Mouse (Mus musculus) cerebellum, postnatal 36 days (tissue): ENCODE data around the gene Rps6ka1.

ENCODE experiments used
- DNase-seq, 2 experiments: peaks; one replicate each; pipeline ENCODE4 v3.0.0; 2021 to 2022; ENCODE audit warnings: mixed read lengths in 2 of 2

Rps6ka1 gene

GRCm38 (mm10) chr4:133897431-133897891 lies 9.9 kb upstream of the Rps6ka1 start:
- DNase-seq = peak; percentile 63 to 74

GRCm38 (mm10) chr4:133896984-133897383 lies 9.4 kb upstream of the Rps6ka1 start:
- DNase-seq = no peak

GRCm38 (mm10) chr4:133896002-133896401 lies 8.4 kb upstream of the Rps6ka1 start:
- DNase-seq = no peak

GRCm38 (mm10) chr4:133887249-133887648 lies 348 bp downstream of the Rps6ka1 start:
- DNase-seq = peak; percentile 64 to 73

- DNase-seq = peak; percentile 57 to 58
These were observed 1.6 kb downstream of the Rps6ka1 start for GRCm38 (mm10) chr4:133885991-133886501.

- DNase-seq = peak; percentile 66 to 71
These were observed 2.3 kb downstream of the Rps6ka1 start for GRCm38 (mm10) chr4:133885331-133885730.

- peak; percentile 98 for DNase-seq
These were observed 2.7 kb downstream of the Rps6ka1 start for GRCm38 (mm10) chr4:133884888-133885287.

- no peak for DNase-seq
These were observed 3.4 kb downstream of the Rps6ka1 start for GRCm38 (mm10) chr4:133884127-133884753.

GRCm38 (mm10) chr4:133881851-133882250 lies 5.7 kb downstream of the Rps6ka1 start:
- no peak for DNase-seq

- DNase-seq = no peak
These were observed 6.2 kb downstream of the Rps6ka1 start for GRCm38 (mm10) chr4:133881399-133881798.

- no peak for DNase-seq
These were observed 8.3 kb downstream of the Rps6ka1 start for GRCm38 (mm10) chr4:133879145-133879902.

- DNase-seq = no peak
These were observed 9.5 kb downstream of the Rps6ka1 start for GRCm38 (mm10) chr4:133877850-133878755.

GRCm38 (mm10) chr4:133874865-133875517 lies 12.6 kb downstream of the Rps6ka1 start:
- DNase-seq = no peak

GRCm38 (mm10) chr4:133873926-133874864 lies 13.4 kb downstream of the Rps6ka1 start:
- DNase-seq = no peak

- no peak for DNase-seq
These were observed 14.2 kb downstream of the Rps6ka1 start for GRCm38 (mm10) chr4:133873431-133873851.

- peak in 1 of 2 experiments; percentile 51 for DNase-seq
These were observed 14.7 kb downstream of the Rps6ka1 start for GRCm38 (mm10) chr4:133872812-133873300.

- no peak for DNase-seq
These were observed 15.3 kb downstream of the Rps6ka1 start for GRCm38 (mm10) chr4:133872222-133872811.

- DNase-seq = no peak
These were observed 22.4 kb downstream of the Rps6ka1 start for GRCm38 (mm10) chr4:133865231-133865630.

- no peak for DNase-seq
These were observed 23.1 kb downstream of the Rps6ka1 start for GRCm38 (mm10) chr4:133864380-133864981.

- DNase-seq = no peak
These were observed 23.7 kb downstream of the Rps6ka1 start for GRCm38 (mm10) chr4:133863795-133864379.
